Mouse (Mus musculus) neural tube, embryonic 14.5 days (tissue): ENCODE results near the gene Nos1. TPM values are rescaled to one million over a fixed set of nuclear protein-coding genes. Genes with fewer than 3 reads are reported as not detected.

Source experiments
- ATAC-seq: fragments of 200-750 bp; cut with Nextera tagmentation; 2 replicates; pipeline ENCODE4 v1.8.0; 2017; ENCODE audit warnings: low read depth, mild to moderate bottlenecking, moderate TSS enrichment, moderate library complexity
- H3K27ac ChIP-seq: fragments of 300-500 bp; sonication (generic); 2 replicates; pipeline ENCODE4 v1.5.1; 2014; ENCODE audit warnings: low read depth, mild to moderate bottlenecking, control low read depth, low read length, moderate library complexity, mixed read lengths
- H3K27me3 ChIP-seq: fragments of 300-500 bp; sonication (generic); 2 replicates; pipeline ENCODE4 v1.6.1; 2014; ENCODE audit warnings: low read length; ENCODE audit not compliant: control insufficient read depth, insufficient read depth
- H3K36me3 ChIP-seq: fragments of 300-500 bp; sonication (generic); 2 replicates; pipeline ENCODE4 v1.6.1; 2014; ENCODE audit warnings: low read length, mixed read lengths; ENCODE audit not compliant: control insufficient read depth, insufficient read depth
- H3K4me1 ChIP-seq: fragments of 300-500 bp; sonication (generic); 2 replicates; pipeline ENCODE4 v1.6.1; 2014; ENCODE audit warnings: low read length; ENCODE audit not compliant: control insufficient read depth, insufficient read depth
- H3K4me2 ChIP-seq: fragments of 300-500 bp; sonication (generic); 2 replicates; pipeline ENCODE4 v1.6.1; 2014; ENCODE audit warnings: mild to moderate bottlenecking, low read depth, low read length, control low read depth
- H3K4me3 ChIP-seq: fragments of 300-500 bp; sonication (generic); 2 replicates; pipeline ENCODE4 v1.5.1; 2014; ENCODE audit warnings: low read depth, low read length, control low read depth, mixed read lengths
- H3K9ac ChIP-seq: fragments of 300-500 bp; sonication (generic); replicated peaks from 2 replicates; pipeline ENCODE4 v1.6.1; 2014; ENCODE audit warnings: low read depth, mild to moderate bottlenecking, control low read depth, low read length, mixed read lengths
- H3K9me3 ChIP-seq: fragments of 300-500 bp; sonication (generic); 2 replicates; pipeline ENCODE4 v1.6.1; 2016; ENCODE audit warnings: low read length; ENCODE audit not compliant: control insufficient read depth
- whole genome bisulfite sequencing: fragments of 180-500 bp; shearing (Covaris S2); extraction: QIAGEN DNeasy Blood & Tissue Kit; methylation state at CpG from one replicate; pipeline ENCODE4 v1.1.7; 2014; 5-methylcytosine and 5-hydroxymethylcytosine counted together
- polyA plus RNA-seq: library from polyadenylated mRNA; unstranded; fragments of >200 nt; fragmentation: Nextera tagmentation; extraction: Ambion mirVana; gene quantifications from 2 replicates; pipeline ENCODE4 v1.2.1, GENCODE M21; 2014

The Nos1 gene
- polyA plus RNA-seq, 1 experiment from 2014 or later: 4.7 TPM

DNA sequence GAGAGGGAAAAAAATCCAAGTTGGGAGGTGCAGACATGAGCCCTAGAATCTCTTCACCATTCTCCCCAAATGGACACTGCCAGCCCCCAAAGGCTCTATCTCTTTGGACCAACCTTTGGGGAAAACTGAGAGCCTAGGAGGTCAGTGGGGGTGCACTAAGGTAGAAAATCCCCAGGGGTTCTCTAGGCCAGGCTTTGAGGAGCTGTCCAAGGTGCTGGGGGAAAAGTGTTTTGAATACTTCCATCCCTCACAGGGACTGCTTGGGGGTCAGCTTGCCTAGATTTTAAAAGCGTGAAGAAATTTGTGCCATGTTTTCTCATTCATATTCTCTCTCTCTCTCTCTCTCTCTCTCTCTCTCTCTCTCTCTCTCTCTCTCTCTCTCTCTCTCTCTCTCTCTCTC, 63.8 kb downstream of the Nos1 start:
- H3K27ac ChIP-seq: no peak overlapping the region
- H3K27me3 ChIP-seq: peaks cover 11% of the 10 kb centered on the region
- no peak for ATAC-seq
- no peak overlapping the region for H3K9ac ChIP-seq
- no peak overlapping the region for H3K4me2 ChIP-seq
- peaks cover 13% of the 10 kb centered on the region for H3K4me1 ChIP-seq
- no peaks in the 10 kb centered on the region for H3K9me3 ChIP-seq
- no peaks in the 10 kb centered on the region for H3K36me3 ChIP-seq
- 30% methylated on average over 1 of the region's 1 CpGs for WGBS
- no peak overlapping the region for H3K4me3 ChIP-seq

GRCm38 (mm10) chr5:117850474-117850873, 69.6 kb downstream of the Nos1 start:
- 82% methylated on average over 12 of the region's 12 CpGs for WGBS
- H3K27me3 ChIP-seq: no peaks in the 10 kb centered on the region
- H3K4me1 ChIP-seq: no peaks in the 10 kb centered on the region
- no peak overlapping the region for H3K9ac ChIP-seq
- no peak overlapping the region for H3K4me2 ChIP-seq
- no peak overlapping the region for H3K27ac ChIP-seq
- H3K4me3 ChIP-seq: no peak overlapping the region
- H3K36me3 ChIP-seq: no peaks in the 10 kb centered on the region
- ATAC-seq: no peak
- H3K9me3 ChIP-seq: no peaks in the 10 kb centered on the region

DNA sequence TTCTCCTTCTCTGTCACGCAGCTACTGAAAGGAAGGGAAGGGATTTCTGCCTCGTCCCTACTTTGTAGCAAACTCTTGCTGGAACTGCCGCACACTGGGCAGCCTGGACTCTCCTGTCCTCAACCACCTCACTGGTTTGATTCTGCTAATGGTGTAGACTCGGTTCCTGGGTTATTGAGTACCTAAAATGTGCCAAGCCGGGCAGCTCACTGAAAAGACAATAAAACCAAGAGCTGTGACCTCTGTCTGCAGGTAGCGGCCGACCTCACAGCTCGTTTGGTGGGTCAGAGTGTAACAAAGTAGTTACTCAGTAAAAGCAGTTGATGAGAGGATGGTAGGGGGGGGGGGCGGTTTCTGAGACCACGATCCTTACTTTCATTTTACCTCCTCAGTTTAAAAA, 72.9 kb downstream of the Nos1 start:
- 61% methylated on average over 10 of the region's 10 CpGs for WGBS
- no peak overlapping the region for H3K4me2 ChIP-seq
- H3K4me1 ChIP-seq: no peaks in the 10 kb centered on the region
- H3K4me3 ChIP-seq: no peak overlapping the region
- ATAC-seq: no peak
- no peak overlapping the region for H3K27ac ChIP-seq
- H3K36me3 ChIP-seq: no peaks in the 10 kb centered on the region
- H3K27me3 ChIP-seq: no peaks in the 10 kb centered on the region
- H3K9ac ChIP-seq: no peak overlapping the region
- H3K9me3 ChIP-seq: no peaks in the 10 kb centered on the region

DNA sequence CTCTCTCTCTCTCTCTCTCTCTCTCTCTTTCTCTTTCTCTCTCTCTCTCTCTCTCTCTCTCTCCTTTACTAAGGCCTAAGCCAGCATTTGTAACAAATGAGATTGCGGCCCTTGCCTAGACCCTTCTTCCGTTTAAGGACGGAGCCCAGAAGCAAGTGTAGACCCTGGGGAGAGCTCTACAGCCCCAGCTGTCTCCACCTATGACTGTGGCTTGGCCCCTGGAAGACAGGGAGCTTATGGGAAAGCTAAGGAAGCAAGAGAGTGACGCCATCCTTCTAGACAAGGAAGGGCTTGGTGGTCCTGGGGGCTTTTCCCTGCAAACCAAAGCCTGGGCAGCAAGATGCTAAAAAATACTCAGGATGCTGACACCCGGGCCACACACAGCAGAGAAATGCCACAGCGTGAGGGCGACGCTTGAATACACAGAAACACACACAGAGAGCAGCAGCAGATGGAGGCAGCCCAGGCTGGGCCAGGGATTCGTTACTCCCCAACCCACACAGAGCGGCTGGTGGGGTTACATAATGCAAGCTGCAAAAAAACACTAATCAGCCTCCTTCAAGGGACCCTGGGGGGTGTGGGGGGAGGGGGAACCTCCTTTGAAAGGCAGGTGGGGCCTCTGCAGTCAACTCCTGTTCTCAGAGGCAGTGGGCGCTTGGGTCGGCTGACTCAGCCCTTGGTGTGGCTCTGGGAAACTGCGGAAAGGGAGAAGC, 83.9 kb downstream of the Nos1 start:
- H3K9ac ChIP-seq: no peak overlapping the region; the same call in 1 of the 2 replicates
- H3K9me3 ChIP-seq: no peaks in the 10 kb centered on the region
- no peak overlapping the region for H3K4me3 ChIP-seq
- no peaks in the 10 kb centered on the region for H3K27me3 ChIP-seq
- H3K4me1 ChIP-seq: no peaks in the 10 kb centered on the region
- H3K4me2 ChIP-seq: no peak overlapping the region
- H3K27ac ChIP-seq: no peak overlapping the region
- 15% methylated on average over 13 of the region's 13 CpGs for WGBS
- ATAC-seq: 0 out of 2 replicates have a peak, but pooled peaks have one; percentile 21
- no peaks in the 10 kb centered on the region for H3K36me3 ChIP-seq

DNA sequence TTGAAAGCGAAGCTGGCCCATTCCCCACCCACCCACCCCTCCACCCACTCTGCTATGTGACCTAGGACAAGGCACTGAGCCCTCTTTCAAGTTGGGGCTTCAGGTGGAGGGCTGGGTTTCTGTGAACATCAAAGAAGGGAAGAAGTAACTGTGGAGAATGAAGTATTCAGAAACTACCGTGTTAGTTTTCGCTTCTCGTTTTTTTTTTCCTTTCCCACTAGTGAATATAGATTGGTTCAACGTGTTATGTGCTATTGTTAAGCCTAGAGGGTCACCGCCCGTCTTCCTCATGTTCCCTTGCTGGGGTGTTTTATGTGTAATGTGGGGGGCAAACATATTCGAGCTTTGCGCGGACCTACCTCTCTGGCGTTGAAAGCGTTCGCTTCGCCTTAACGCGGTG, 85.0 kb downstream of the Nos1 start:
- no peak overlapping the region for H3K27ac ChIP-seq
- no peak for ATAC-seq
- no peaks in the 10 kb centered on the region for H3K4me1 ChIP-seq
- H3K4me2 ChIP-seq: no peak overlapping the region
- H3K9ac ChIP-seq: no peak overlapping the region
- WGBS: 68% methylated on average over 16 of the region's 16 CpGs
- H3K4me3 ChIP-seq: no peak overlapping the region
- H3K9me3 ChIP-seq: no peaks in the 10 kb centered on the region
- H3K27me3 ChIP-seq: no peaks in the 10 kb centered on the region
- H3K36me3 ChIP-seq: no peaks in the 10 kb centered on the region

- no peaks in the 10 kb centered on the region for H3K27me3 ChIP-seq
- no peak overlapping the region for H3K4me3 ChIP-seq
- ATAC-seq: no peak
- no peaks in the 10 kb centered on the region for H3K36me3 ChIP-seq
- 72% methylated on average over 1 of the region's 1 CpGs for WGBS
- no peak overlapping the region for H3K9ac ChIP-seq
- H3K27ac ChIP-seq: no peak overlapping the region
- H3K9me3 ChIP-seq: no peaks in the 10 kb centered on the region
- no peaks in the 10 kb centered on the region for H3K4me1 ChIP-seq
- H3K4me2 ChIP-seq: no peak overlapping the region
These were observed 90.8 kb downstream of the Nos1 start for GRCm38 (mm10) chr5:117871614-117872013.

DNA sequence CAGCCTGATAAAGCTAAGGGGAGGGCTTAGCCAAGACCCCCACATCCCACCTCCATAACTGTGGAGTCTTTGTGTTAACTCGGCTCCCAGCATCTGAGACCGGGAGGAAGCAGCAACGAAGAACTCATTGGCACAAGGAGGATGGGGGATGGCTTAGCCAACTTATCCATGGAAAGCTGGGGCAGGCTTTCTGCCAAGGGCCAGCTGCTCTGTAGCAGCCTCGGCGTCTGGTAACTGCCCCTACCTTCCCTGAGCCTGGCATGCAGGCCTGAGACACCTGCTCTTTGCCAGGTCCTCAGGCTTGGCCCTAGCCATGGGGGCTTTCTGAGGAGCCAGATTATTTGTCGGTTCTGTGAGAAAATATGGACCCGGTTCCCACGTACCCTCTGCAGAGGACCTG, 93.0 kb downstream of the Nos1 start:
- H3K27ac ChIP-seq: no peak overlapping the region
- no peaks in the 10 kb centered on the region for H3K36me3 ChIP-seq
- no peak overlapping the region for H3K4me2 ChIP-seq
- H3K27me3 ChIP-seq: no peaks in the 10 kb centered on the region
- no peaks in the 10 kb centered on the region for H3K9me3 ChIP-seq
- ATAC-seq: no peak
- no peak overlapping the region for H3K9ac ChIP-seq
- no peaks in the 10 kb centered on the region for H3K4me1 ChIP-seq
- 86% methylated on average over 8 of the region's 8 CpGs for WGBS
- no peak overlapping the region for H3K4me3 ChIP-seq

GRCm38 (mm10) chr5:117874236-117874635, 93.4 kb downstream of the Nos1 start:
- Histone ChIP-seq H3K27me3 (no peaks in the 10 kb centered on the region), H3K36me3 (no peaks in the 10 kb centered on the region), H3K9ac (no peak overlapping the region), H3K4me3 (no peak overlapping the region), H3K4me1 (no peaks in the 10 kb centered on the region), H3K4me2 (no peak overlapping the region), H3K27ac (no peak overlapping the region), H3K9me3 (no peaks in the 10 kb centered on the region)
- ATAC-seq: no peak
- 73% methylated on average over 7 of the region's 7 CpGs for WGBS

DNA sequence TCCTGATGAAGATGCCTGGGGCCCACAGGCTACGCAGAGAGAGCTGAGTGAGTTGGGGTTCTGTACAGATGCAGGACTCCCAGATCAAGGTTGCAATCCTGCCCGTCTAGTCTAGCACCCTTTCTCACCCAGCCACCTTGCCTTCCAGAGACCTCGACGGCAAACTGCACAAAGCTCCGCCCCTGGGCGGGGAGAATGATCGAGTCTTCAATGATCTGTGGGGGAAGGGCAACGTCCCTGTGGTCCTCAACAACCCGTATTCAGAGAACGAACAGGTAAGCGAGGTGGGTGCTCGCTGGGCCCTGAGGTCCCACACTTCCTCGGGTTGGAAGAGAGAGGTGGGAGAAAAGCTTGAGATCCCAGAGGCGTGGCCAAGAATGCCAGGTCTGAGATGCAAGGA, 98.3 kb downstream of the Nos1 start:
- H3K9me3 ChIP-seq: no peaks in the 10 kb centered on the region
- H3K27me3 ChIP-seq: no peaks in the 10 kb centered on the region
- H3K9ac ChIP-seq: no peak overlapping the region
- no peaks in the 10 kb centered on the region for H3K4me1 ChIP-seq
- H3K4me3 ChIP-seq: no peak overlapping the region
- H3K27ac ChIP-seq: no peak overlapping the region
- 45% methylated on average over 14 of the region's 14 CpGs for WGBS
- ATAC-seq: no peak
- no peaks in the 10 kb centered on the region for H3K36me3 ChIP-seq
- H3K4me2 ChIP-seq: no peak overlapping the region
